Mouse (Mus musculus) E14TG2a.4 (cell line): ENCODE results near the gene Phkg1.
A peak's percentile ranks its signal among the peaks of the same experiment; 100 is the strongest.

ENCODE experiments used
- H3K27me3 ChIP-seq: 2 replicates; pipeline ENCODE4 v1.6.1; 2014; ENCODE audit warnings: low read length, control low read depth; ENCODE audit not compliant: insufficient read depth
- H3K36me3 ChIP-seq: 2 replicates; pipeline ENCODE4 v1.6.1; 2014; ENCODE audit warnings: low read length, control low read depth; ENCODE audit not compliant: insufficient read depth
- H3K4me1 ChIP-seq: replicated peaks from 2 replicates; pipeline ENCODE4 v1.6.1; 2014; ENCODE audit warnings: low read depth, low read length, control low read depth
- H3K4me3 ChIP-seq: replicated peaks from 2 replicates; pipeline ENCODE4 v1.5.1; 2014; ENCODE audit warnings: mild to moderate bottlenecking, low read length
- H3K9me3 ChIP-seq: 2 replicates; pipeline ENCODE4 v1.6.1; 2014; ENCODE audit warnings: low read length, control low read depth
- CTCF ChIP-seq: conservative IDR thresholded peaks from 2 replicates; pipeline ENCODE4 v1.5.1; 2014; ENCODE audit warnings: low read length
- NANOG ChIP-seq: IDR thresholded peaks from 2 replicates; pipeline ENCODE4 v1.6.1; 2014; ENCODE audit warnings: borderline replicate concordance, low read length, mixed read lengths
- POU5F1 ChIP-seq: IDR thresholded peaks from 2 replicates; pipeline ENCODE4 v1.6.1; 2014; ENCODE audit warnings: low read length, borderline replicate concordance

Gene Phkg1

GRCm38 (mm10) chr5:129886271-129886670 is 12.1 kb downstream of the Phkg1 start:
- Histone ChIP-seq H3K27me3 (no peaks in the 10 kb centered on the region), H3K4me1 (peaks cover 47% of the 10 kb centered on the region), H3K36me3 (peaks cover 41% of the 10 kb centered on the region), H3K4me3 (peak overlapping the region; percentile 96), H3K9me3 (peaks cover 9% of the 10 kb centered on the region)
- TF ChIP-seq CTCF, result no peak
- no peak for TF ChIP-seq NANOG
- no peak for TF ChIP-seq POU5F1

DNA sequence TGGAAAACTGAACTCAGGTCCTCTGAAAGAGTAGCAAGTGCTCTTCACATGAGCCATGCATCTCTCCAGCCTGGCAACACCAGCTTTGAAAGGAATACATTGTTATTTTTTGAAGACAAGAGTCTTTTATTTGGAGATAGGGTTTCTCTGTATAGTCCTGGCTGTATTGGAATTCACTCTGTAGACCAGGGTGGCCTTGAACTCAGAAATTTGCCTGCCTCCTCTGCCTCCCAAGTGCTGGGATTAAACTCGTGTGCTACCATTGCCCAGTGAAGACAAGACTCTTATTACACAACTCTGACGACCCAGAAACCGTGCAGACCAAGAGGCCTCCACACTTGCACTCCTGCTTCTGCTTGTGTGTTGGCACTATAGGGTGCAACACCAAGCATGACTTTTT is 18.5 kb downstream of the Phkg1 start:
- no peak for TF ChIP-seq POU5F1
- no peak for TF ChIP-seq CTCF
- TF ChIP-seq NANOG, result no peak
- H3K4me3 ChIP-seq, result no peak overlapping the region
- peaks cover 34% of the 10 kb centered on the region for H3K4me1 ChIP-seq
- peaks cover 50% of the 10 kb centered on the region for H3K36me3 ChIP-seq
- no peaks in the 10 kb centered on the region for H3K27me3 ChIP-seq
- no peaks in the 10 kb centered on the region for H3K9me3 ChIP-seq

DNA sequence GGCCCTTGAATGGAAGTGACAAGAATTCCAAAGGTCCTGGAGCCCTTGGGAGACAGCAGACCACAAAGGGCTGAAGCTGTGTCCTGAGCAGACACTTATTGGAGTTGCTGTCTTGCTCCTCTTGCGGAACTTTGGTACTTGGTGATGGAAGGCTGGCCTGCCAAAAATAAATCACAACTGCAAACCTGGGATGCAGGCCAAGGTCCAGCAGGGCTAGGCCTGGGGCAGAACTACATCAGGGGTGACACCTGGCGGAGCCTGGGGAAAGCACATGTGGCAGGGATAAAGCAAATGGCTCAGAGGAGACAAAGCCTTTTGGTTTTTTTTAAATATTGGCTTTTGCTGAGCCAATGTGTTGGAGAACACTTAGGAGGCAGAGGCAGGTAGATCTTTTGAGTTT is 19.4 kb downstream of the Phkg1 start:
- H3K4me1 ChIP-seq, result peaks cover 32% of the 10 kb centered on the region
- peaks cover 40% of the 10 kb centered on the region for H3K36me3 ChIP-seq
- TF ChIP-seq NANOG (no peak), CTCF (peak; percentile 68), POU5F1 (no peak)
- H3K4me3 ChIP-seq, result no peak overlapping the region
- H3K9me3 ChIP-seq, result no peaks in the 10 kb centered on the region
- no peaks in the 10 kb centered on the region for H3K27me3 ChIP-seq

DNA sequence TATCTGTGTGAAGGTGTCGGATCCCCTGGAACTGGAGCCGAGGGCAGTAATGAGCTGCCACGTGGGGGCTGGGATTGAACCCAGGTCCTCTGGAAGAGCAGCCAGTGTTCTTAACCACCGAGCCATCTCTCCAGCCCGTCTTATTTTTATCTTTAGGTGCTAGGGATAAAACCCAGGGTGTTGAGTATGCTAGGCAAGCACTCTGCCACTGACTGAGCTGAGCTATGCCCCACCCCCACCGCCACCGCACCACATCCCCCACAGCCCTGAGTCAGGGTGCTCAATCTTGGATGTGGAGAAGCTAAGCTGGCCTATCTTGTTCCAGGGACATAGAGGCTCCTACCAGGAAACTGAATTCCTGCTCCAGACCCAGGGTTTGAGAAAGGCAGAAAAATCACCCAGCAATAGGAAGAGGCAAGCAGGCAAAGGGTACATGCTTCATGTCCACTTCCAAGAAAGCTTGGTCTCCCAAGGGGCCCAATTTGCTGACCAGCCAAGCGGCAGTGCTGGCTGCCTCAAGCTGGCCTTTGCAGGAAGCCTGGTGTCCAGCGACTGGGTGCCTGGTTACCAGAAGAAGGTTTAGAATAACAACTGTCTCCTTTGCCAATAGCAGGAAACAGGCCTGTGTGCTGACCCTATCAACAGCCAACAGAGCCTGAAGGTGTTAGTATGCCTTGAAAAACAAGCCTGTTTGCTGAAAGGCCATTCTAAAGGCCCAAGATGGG is 20.5 kb downstream of the Phkg1 start:
- H3K36me3 ChIP-seq, result peaks cover 32% of the 10 kb centered on the region
- H3K4me1 ChIP-seq, result peaks cover 35% of the 10 kb centered on the region
- no peak for TF ChIP-seq NANOG
- no peak overlapping the region for H3K4me3 ChIP-seq
- no peaks in the 10 kb centered on the region for H3K9me3 ChIP-seq
- no peaks in the 10 kb centered on the region for H3K27me3 ChIP-seq

DNA sequence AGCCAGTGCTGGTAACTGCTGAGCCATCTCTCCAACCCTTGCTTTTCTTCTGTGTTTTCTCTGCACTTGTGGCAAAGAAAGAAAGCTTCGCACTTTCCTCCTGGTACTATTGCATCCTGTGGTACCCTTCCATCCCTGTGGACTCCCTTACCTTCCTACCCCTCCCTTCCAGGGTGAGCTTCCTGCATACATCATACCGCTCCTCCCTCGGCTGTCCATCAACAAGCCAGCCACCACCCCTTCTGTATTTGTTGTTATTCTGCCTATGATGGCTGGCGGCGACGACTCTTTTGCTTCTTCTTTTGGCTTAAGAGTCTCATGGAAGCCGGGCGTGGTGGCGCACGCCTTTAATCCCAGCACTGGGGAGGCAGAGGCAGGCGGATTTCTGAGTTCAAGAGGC is 23.3 kb downstream of the Phkg1 start:
- H3K27me3 ChIP-seq, result no peaks in the 10 kb centered on the region
- no peaks in the 10 kb centered on the region for H3K9me3 ChIP-seq
- H3K4me1 ChIP-seq, result peaks cover 36% of the 10 kb centered on the region
- TF ChIP-seq CTCF (no peak), NANOG (no peak), POU5F1 (no peak)
- peak overlapping the region; percentile 67 for H3K4me3 ChIP-seq
- peaks cover 5% of the 10 kb centered on the region for H3K36me3 ChIP-seq

DNA sequence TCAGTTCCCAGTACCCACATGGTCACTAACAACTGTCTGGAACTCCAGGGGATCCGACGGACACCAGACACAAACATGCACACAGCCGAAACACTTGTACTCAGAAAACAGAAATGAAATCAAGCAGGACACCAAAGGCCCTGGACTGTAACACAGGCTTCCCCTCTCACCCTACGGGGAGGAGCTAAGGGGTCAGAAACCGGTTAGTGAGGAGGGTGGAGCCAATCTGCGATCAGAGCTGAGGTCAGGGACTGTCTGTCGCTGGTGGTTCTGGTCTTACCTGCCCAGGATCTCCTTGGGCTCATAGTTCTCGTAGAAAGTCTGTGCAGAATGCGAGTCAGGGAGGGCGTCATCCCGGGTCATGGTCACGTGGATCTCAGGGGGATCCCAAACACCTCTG is 24.4 kb downstream of the Phkg1 start:
- Histone ChIP-seq H3K4me3 (peak overlapping the region; percentile 62), H3K36me3 (no peaks in the 10 kb centered on the region), H3K27me3 (no peaks in the 10 kb centered on the region), H3K4me1 (peaks cover 48% of the 10 kb centered on the region), H3K9me3 (no peaks in the 10 kb centered on the region)
- TF ChIP-seq NANOG, result no peak
- TF ChIP-seq CTCF, result no peak
- TF ChIP-seq POU5F1, result no peak

DNA sequence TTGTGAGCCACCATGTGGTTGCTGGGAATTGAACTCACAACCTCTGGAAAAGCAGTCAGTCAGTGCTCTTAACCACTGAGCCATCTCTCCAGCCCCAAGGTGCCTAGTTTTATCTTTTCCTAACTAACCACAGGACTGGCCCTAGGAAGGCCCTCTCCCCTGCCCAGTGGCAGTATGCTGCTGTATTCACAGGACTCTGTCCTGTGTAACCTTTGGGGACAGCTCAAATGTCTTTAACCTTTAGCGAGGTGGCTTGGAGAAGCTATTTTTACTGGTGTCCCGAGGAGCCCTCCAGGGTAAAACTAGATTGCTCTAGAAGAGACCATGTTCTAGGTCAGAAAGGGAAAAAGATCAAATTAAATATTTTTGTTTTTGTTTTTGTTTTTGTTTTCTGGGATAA is 27.1 kb downstream of the Phkg1 start:
- H3K9me3 ChIP-seq, result no peaks in the 10 kb centered on the region

GRCm38 (mm10) chr5:129869238-129869995 is 28.9 kb downstream of the Phkg1 start:
- Histone ChIP-seq H3K4me3 (peak overlapping the region; percentile 51; the same call in 1 of the 2 replicates), H3K36me3 (no peaks in the 10 kb centered on the region), H3K27me3 (no peaks in the 10 kb centered on the region), H3K4me1 (peaks cover 55% of the 10 kb centered on the region), H3K9me3 (no peaks in the 10 kb centered on the region)
- TF ChIP-seq NANOG (no peak), CTCF (no peak), POU5F1 (no peak)

More for the DNA sequence above, 27.1 kb downstream of the Phkg1 start:
- Histone ChIP-seq H3K27me3 (no peaks in the 10 kb centered on the region), H3K36me3 (no peaks in the 10 kb centered on the region), H3K4me3 (no peak overlapping the region), H3K4me1 (peaks cover 51% of the 10 kb centered on the region)
- TF ChIP-seq CTCF (no peak), NANOG (no peak), POU5F1 (no peak)
